Mouse (Mus musculus) hindlimb bud, embryonic 11.5 days (tissue): ENCODE data around the gene Spint3.
"Not testable (repeated sequence)": the region's sequence is repeated elsewhere in the genome, so short reads cannot be mapped to it uniquely, and the experiment has no call there.

Experiments
- DNase-seq: peaks from one replicate; pipeline ENCODE4 v3.0.0-alpha.2; 2012; ENCODE audit warnings: low read depth, low spot score; ENCODE audit errors: extremely low spot score

Spint3 gene

DNA sequence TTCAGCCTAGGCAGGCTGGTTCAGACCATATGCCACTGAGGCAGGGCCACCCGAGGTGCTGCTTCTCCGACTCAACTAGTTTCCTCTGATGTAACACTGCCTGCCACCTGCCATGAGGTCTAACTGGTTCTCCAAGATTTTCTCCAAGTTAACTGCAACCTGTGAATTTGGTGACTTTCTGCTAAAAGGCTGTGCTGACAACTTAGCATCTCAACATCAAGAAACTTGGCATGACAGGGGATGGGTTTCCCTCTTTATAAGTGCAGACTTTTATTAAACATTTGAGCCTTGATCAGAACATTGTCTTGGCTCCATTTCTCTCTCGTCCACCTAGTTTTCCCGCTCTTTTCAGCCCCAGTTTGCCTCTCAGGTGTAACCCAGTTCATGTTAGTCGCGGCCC lies at the start of gene Spint3:
TSS of gene Spint3 (minus strand) at position 101 of the 400 bp plus-strand sequence.
- DNase-seq: not testable (repeated sequence)

DNA sequence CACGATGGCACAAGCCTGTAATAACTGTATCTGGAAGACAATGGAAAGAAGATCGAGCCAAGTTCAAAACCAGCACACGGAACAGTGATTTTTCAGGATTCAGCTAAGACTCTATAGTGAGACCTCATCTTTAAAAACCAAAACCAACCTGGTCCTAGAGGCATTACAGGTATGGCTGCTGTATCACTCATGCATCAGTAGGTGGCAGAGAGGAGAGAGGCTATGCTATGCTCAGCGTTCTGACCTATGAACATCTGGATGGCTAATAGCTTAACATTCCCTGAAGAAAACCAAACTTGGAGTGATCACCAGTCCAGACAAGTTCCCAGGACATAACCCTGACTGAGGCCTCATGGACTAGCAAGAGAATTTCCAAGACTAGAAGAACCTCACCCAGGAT lies 48.5 kb upstream of the Spint3 start:
- DNase-seq: no peak

DNA sequence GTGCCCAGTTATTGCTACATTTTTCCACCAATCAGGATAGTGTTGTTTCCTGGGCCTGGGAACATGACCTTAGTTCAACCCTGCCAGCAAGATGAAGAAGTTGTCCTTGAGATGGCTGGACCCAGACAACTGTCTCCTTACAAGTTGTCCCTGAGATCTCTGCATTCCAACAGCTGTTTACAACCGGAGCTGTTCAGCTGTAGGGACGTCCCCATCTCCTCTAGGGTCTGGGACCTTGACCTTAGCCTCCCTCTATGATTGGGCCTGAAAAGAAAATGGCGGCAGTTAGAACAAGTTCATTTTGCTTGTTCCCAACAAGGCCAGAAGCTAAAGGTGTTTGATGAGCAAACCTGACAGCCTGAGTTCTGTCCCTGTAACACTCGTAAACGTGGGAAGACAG lies 45.8 kb upstream of the Spint3 start:
- DNase-seq: no peak

DNA sequence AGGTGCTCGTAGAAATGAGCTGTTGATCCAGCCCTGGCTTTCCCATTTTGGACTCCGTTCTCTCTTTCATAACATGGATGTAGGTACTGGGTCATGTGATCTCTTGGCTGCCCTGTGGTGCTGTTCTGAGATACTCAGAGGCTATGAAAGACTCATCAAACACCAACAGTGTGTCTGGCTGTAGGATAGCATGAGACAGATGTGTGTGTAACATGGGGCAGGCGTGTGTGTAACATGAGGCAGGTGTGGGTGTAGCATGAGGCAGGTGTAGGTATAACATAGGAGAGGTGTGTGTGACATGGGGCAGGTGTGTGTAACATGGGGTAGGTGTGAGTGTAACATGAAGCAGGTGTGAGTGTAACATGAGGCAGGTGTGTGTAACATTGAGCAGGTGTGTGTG lies 42.1 kb upstream of the Spint3 start:
- no peak for DNase-seq

DNA sequence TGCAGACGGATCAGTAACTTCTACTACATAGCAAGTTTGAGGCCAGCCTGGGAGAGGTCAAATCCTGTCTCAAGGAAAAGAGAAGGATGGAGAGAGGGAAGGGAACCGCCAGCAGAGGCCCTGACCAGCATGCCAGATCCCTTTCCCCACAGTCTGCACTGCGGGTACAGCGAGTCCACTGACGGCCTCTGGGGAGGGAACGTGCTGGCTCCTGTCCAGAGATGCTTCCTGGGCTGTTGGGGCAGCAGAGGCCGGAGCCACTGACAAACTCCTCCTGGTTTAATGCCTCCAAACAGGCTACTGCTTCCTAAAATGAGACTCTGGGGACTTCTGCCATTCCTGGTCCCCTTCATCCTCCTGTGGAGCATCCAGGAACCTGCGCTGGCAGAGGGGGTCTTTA lies 40.2 kb upstream of the Spint3 start, which contains the start of the genes Wfdc6b and Wfdc8:
TSS of gene Wfdc6b (plus strand) at position 52 of the 400 bp plus-strand sequence.
TSS of gene Wfdc8 (minus strand) at position 156 of the 400 bp plus-strand sequence.
- DNase-seq: not testable (repeated sequence)

DNA sequence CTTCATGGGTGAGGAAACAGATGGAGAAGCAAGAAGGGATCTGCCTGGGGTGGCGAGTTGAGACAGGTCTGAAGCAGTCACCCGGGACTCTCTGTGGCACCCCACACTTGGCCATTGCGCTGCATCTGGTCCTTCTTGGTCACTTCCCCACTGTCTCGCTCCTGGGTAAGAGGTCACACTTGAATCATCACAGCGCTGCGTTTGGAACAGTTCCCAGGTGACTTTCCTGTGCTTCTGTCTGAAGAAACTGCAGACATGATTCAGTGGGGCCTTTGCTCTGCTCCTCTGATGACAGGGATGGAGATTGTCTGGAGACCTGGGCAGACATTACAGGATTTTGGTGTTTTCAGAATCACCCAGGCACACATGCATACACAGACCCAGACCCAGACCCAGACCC lies 35.5 kb upstream of the Spint3 start:
- DNase-seq: no peak

DNA sequence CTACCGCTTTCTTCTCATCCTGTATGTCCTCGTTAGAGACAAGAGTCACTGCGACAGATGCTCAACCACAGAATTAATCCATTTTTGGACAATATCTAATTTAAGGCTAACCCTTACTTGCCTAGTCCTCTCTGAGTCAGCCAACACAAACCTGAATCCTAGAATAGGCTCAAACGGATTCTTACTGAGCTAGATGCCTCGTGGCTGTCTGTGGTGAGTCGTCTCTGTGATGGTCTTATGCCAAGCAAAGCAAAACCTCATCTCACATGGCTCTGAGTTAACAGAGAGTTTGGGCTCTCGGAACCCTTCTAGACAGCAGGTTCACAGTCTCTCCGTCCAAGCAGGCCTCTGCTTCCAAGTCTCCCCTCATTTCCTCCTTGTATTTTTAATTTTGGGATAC lies 31.2 kb upstream of the Spint3 start:
- no peak for DNase-seq

DNA sequence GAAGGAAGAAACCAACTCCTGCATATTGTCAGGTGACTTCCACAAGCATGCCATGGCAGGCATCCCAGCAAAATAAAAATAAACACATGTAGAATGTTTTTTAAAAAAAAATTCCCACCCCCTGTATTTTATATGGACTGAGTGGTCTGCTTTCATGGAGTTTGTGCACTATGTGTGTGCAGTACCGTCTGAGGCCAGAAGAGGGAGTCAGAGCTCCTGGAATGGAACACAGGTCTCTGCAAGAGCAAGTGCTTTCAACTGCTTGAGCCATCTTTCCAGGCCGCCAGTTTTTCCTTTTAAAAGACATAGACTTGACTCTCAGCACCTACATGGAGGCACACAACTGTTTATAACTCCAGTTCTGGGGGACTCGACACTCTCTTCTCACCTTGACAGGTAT lies 30.2 kb upstream of the Spint3 start:
- no peak for DNase-seq

DNA sequence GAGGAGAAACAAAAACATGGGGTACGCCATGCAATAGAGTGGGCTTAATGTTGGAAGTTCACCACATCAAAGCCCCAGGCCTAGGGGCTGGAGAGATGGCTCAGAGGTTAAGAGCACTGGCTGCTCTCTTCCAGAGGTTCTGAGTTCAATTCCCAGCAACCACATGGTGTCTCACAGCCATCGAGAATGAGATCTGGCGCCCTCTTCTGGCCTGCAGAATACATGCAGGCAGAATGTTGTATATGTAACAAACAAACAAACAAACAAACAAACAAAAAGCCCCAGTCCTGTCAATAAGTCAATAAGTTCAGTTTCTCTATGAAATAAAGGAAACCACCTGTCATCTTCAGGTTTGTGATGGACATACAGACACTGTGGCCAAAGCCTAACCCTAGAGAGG lies 26.9 kb upstream of the Spint3 start:
- DNase-seq: no peak

DNA sequence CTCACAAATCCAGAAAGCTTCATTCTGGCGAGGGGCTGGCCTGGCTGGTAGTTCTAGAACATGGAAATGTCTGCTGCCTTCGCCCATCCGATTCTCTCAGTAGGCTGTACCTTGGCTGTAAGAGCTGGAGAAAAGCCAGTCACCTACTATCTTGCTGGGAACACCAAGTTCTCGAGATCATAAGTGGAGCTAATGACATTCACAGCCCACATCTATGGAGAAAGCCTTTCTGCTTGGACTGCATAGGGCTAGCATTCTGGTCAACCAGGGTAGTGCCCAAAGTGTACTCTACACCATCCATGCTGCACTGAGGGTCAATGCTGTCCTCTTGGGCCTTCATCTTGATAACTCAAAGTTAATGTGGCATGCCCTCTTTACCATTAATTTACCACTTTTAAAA lies 20.2 kb upstream of the Spint3 start, which contains the start of gene Eppin:
TSS of gene Eppin (minus strand) at position 101 of the 400 bp plus-strand sequence.
- no peak for DNase-seq

DNA sequence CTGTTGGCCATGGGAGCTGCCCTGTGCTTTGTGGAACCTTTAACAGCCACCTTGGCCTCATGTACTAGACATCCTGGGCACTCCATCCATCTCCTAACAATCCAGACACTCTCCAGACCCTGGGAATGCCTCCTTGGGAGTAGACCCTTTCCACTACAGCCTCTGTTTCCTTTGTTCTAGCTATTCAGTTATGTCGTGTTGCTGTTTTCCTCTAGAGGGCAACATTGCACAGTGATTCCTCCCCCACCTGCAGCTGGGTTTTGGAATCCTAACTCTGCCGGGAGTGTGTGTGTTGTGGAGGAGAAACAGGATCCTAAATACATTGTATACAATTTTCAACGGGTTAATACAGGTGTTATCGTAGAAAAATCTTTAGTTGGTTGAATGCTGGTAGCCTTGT lies 18.8 kb upstream of the Spint3 start:
- DNase-seq: peak; percentile 72

DNA sequence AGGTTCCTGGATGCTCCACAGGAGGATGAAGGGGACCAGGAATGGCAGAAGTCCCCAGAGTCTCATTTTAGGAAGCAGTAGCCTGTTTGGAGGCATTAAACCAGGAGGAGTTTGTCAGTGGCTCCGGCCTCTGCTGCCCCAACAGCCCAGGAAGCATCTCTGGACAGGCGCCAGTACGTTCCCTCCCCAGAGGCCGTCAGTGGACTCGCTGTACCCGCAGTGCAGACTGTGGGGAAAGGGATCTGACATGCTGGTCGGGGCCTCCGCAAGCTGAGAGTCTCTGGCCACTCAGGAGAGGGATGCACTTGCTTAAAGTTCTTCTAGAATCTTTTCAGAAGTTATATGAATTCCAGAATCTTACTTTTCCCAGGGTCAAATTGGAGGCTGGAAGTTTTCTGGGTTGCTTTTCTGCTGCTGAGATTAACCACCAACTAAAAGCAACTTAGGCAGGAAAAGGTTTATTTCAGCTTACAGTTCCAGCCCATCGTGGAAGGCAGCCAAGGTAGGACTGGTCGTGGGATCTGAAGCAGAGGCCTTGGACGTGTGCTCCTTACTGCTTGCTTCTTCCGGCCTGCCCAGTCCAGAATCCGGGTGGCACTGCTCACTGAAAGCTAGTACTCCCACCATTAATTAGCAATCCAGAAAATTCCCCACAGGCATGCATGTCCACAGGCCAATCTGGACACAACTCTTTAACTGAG lies 11.9 kb upstream of the Spint3 start, which contains the start of gene Wfdc6a:
TSS of gene Wfdc6a (minus strand) at position 423 of the 701 bp plus-strand sequence.
- not testable (repeated sequence) for DNase-seq

DNA sequence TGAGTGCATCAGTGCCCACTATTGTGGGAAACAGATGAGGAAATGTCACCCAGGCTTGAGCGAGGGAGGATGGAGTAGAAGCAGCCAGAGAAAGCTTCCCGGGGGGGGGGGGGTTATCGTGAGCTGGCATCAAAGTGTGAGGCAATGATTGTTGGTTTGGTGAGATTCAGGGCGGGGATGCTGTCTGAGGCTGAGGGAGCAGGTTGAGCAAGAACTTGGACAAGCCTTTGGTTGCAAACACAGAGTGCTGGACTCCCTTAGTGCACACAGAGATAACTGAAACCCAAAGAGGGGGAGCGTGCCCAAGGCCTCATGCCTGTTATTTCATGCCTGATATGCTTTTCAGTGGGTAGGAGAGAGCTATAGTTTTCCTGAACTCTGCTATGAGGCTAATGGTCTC lies 5.8 kb downstream of the Spint3 start:
- no peak for DNase-seq

DNA sequence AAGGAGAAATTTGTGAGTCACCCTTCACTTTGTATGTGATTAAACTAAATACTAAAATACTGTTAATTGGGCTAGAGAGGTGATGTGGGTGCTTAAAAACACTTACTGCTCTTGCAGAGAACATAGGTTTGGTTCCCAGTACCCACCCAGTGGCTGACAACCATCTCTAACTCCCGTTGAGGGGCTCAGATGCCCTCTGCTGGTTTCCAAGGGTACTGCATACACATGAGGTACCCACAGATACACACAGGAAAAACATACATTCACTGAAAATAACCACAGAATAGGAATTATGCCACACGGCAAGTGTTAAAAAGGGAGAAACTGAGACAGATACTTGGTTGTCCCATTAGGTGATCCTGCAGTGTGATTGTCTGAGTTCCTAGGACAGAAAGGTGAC lies 6.3 kb downstream of the Spint3 start:
- DNase-seq: no peak

DNA sequence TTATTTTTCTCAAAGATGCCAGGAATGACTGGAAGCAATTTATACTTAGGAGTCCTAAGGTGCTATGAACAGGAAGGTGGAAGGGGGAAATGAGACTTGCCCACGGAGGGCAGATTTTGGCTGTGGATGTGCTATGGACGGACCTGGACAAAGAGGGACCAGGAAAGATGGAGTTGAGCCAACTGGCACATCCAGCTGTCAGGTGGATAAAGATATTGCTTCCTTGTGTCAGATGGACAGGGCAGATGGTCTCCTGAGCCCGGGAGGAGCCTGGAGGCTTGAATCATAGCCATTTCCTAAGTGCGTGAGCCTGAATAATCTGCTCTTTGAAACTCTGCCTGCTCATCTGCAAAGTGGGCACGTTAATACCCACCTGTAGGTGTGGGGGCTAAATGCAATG lies 8.9 kb downstream of the Spint3 start:
- no peak for DNase-seq

DNA sequence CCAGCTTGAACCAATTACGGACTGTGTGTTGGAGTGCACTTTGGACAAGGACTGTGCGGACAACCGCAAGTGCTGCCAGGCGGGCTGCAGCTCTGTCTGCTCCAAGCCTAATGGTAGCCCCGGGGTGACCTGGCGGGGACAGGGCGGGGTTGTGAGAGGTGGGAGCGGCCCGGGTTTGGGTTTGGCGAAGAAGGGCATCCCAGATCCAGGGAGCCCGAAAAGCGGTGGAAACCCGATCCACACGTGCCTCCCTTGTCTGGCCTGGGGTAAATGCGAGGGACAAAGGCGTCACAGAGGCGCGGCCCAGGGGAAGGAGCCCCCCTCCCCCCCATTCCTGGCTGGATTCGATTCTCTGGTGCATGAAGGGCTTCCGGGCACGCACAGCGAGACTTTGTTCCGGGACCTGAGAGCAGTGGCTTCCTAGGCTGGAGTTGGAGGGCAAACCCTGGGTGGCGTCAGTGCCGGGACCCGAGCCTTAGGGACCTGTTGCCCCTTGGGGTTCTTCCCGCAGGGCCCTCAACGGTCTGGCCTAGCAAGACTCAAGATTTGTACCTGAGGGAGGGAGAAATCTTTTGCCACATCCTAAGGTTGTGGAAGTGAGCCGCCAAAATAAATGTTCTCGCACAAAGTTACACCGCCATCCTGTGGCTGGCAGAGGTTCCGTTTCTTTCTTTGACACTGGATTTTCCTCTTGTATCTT lies 9.8 kb downstream of the Spint3 start:
- DNase-seq: peak; percentile 28

DNA sequence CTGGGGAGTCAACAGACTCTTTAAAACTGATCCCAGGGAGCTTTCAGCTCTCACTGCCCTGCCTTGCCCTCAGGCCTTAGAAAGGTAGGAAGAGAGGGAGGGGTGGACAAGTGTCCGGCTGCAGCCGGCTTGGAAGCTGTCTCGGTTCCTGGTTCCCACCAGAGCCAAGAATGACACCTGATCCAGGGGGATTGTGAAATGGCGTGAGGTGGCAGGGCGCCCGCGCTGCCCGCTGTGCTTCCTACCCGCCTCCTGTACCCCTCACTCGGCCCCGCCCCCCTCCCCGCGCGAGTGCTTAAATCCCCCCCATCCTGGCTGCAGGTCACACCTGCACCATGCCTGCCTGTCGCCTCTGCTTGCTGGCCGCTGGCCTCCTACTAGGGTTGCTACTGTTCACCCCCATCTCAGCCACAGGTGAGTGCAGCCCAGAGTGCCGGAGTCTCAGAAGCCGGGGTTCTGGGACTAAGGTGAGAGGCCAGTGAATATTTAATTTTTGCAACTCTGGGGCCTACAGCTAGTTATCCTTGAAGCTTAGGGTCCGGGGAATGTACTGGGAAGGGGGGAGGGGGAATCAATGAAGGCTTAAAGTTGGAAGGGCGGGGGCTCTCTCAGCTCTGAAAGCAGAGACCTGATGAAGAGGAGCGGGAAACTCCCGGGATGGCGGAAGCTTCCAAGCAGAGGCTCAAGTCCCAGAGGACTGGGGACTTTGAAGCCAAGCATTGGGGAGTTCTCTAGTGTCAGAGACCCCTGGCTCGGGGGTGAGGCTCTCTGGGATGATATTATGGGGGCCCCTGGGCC lies 10.7 kb downstream of the Spint3 start, which contains the start of gene Wfdc2:
TSS of gene Wfdc2 (plus strand) at position 23 of the 798 bp plus-strand sequence.
- no peak for DNase-seq

DNA sequence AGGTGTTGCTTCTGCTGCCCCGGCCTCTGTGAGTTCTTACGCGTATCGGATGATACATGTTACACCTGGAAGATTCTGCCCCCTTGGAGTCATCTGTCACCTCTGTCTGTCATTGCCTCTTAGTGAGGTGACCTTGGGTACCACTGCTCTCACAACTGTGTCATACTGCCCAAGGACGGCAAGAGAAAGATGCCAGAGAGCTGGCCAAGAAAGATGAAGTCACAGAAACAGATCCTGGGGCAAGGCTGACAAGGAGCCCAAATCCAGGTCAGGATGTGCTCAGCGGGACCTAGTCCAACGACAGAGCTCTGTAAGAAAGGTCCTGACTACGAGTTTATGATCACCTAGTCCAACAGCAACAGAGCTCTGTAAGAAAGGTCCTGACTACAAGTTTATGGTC lies 13.2 kb downstream of the Spint3 start:
- DNase-seq: no peak

DNA sequence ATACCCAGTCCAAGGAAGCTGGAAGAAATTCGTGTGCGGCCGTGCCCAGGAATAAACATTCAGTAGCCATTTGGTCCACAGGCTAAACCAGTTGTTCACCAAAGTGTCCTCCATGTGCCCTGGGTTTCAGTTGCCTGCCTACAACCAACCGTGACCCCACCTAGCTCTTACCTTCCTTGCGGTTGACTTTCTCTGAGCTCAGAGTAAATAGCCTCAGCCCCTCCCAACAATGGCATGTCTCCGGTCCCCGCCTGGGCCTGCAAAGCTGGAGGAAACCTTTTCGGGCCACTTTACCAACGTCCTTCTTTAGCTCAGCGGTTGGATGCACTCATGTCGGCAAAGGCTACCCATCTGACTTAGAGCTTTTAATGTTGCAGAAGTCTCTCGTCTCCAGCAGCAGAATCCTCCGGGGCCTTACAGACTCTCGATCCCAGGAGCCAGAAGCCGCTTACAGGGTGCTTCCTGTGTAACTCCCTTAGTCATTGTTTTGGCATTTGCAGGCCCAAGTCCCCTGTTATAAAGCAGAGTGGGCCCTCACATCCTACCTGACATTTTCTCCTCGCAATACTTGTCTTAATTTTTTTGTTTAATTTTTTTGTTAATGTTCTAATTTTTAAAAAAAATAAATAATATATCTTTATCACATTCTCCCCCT lies 14.1 kb downstream of the Spint3 start:
- no peak for DNase-seq

DNA sequence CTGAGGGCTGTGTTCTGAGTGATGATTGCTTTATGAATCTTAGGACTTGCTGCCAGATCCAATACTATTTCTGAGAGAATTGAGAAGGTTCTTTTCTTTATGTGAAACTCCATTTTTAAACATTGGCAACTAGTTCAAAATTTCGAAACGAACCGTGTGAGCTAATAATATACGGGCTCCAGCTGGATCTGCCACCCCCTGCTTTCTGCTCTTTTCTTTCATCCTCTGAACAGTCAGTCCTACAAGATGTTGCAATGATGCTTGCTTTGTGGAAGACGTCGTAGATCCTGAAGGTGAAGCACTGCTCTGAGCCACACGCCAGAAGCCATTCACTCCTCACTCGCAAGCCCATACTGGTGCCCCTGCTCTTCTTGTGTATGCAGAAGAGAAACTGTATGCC lies 14.8 kb downstream of the Spint3 start:
- DNase-seq: no peak

DNA sequence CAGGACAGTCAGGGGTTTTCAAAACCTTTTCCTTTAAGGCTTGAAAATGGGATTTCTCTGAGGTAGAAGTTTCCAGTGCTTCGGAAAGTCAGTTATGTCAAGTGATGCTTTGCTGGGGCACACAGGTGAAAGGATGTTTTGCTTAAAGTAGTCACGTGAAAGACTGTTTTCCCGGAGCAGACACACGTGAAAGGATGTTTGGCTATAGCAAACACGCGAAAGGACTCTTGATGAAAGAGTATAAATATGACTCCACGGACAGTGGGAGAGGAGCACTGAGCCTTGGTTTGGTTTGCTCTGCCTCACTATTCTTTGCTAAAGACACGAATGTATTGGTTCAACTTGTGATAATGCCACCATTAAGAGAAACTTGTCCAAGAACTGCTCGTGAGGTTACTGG lies 21.8 kb downstream of the Spint3 start:
- no peak for DNase-seq
